Mouse (Mus musculus): Measurements from ENCODE around the gene Tacc2. TPM values are rescaled to one million over a fixed set of nuclear protein-coding genes. Genes with fewer than 3 reads are reported as not detected.

Tacc2 gene
- polyA plus RNA-seq, 1 experiment, result 66.7 TPM

- Histone ChIP-seq H3K27ac (ENCODE audit: insufficient read depth, low read length) (no peak overlapping the region), H3K27me3 (ENCODE audit: control insufficient read depth, insufficient read depth, low read length) (no peaks in the 10 kb centered on the region), H3K4me1 (ENCODE audit: control insufficient read depth, insufficient read depth, low read length) (peaks cover 6% of the 10 kb centered on the region), H3K4me3 (replicated peaks; ENCODE audit: insufficient read depth, low read depth, low read length) (no peak overlapping the region)
- no peak for TF ChIP-seq POLR2A (IDR thresholded peaks at IDR 0.05; ENCODE audit: borderline replicate concordance, insufficient read depth, low read length)
- no peak for TF ChIP-seq CTCF (IDR thresholded peaks at IDR 0.05; ENCODE audit: borderline replicate concordance, insufficient read depth, low read depth, low read length)
- DNase-seq, result no peak
- 54% methylated on average over 6 of the region's 6 CpGs for WGBS
Measured at GRCm38 (mm10) chr7:130732908-130733307, 155.7 kb downstream of the Tacc2 start.

GRCm38 (mm10) chr7:130733423-130733822 is 156.2 kb downstream of the Tacc2 start:
- H3K27ac ChIP-seq (ENCODE audit: insufficient read depth, low read length), result no peak overlapping the region
- 99% methylated on average over 8 of the region's 8 CpGs for WGBS
- TF ChIP-seq POLR2A (IDR thresholded peaks at IDR 0.05; ENCODE audit: borderline replicate concordance, insufficient read depth, low read length) (no peak), CTCF (IDR thresholded peaks at IDR 0.05; ENCODE audit: borderline replicate concordance, insufficient read depth, low read depth, low read length) (no peak)
- no peak overlapping the region for H3K4me3 ChIP-seq (replicated peaks; ENCODE audit: insufficient read depth, low read depth, low read length)
- no peak for DNase-seq
- peaks cover 4% of the 10 kb centered on the region; the same call in 1 of the 2 replicates for H3K4me1 ChIP-seq (ENCODE audit: control insufficient read depth, insufficient read depth, low read length)
- H3K27me3 ChIP-seq (ENCODE audit: control insufficient read depth, insufficient read depth, low read length), result no peaks in the 10 kb centered on the region

- WGBS, result 96% methylated on average over 2 of the region's 2 CpGs
- no peak overlapping the region for H3K27ac ChIP-seq (ENCODE audit: insufficient read depth, low read length)
- DNase-seq, result no peak
- TF ChIP-seq POLR2A (IDR thresholded peaks at IDR 0.05; ENCODE audit: borderline replicate concordance, insufficient read depth, low read length) (no peak), CTCF (IDR thresholded peaks at IDR 0.05; ENCODE audit: borderline replicate concordance, insufficient read depth, low read depth, low read length) (0 out of 2 replicates have a peak, but pooled peaks have one; percentile 16)
- H3K4me1 ChIP-seq (ENCODE audit: control insufficient read depth, insufficient read depth, low read length), result peaks cover 4% of the 10 kb centered on the region; the same call in 1 of the 2 replicates
- no peak overlapping the region for H3K4me3 ChIP-seq (replicated peaks; ENCODE audit: insufficient read depth, low read depth, low read length)
- no peaks in the 10 kb centered on the region for H3K27me3 ChIP-seq (ENCODE audit: control insufficient read depth, insufficient read depth, low read length)
Measured at GRCm38 (mm10) chr7:130734195-130734787, 157.1 kb downstream of the Tacc2 start.

- 79% methylated on average over 4 of the region's 4 CpGs for WGBS
- no peak for DNase-seq
- H3K4me3 ChIP-seq (replicated peaks; ENCODE audit: insufficient read depth, low read depth, low read length), result no peak overlapping the region
- TF ChIP-seq POLR2A (IDR thresholded peaks at IDR 0.05; ENCODE audit: borderline replicate concordance, insufficient read depth, low read length), result no peak
- TF ChIP-seq CTCF (IDR thresholded peaks at IDR 0.05; ENCODE audit: borderline replicate concordance, insufficient read depth, low read depth, low read length), result no peak
- no peak overlapping the region for H3K27ac ChIP-seq (ENCODE audit: insufficient read depth, low read length)
- no peaks in the 10 kb centered on the region for H3K27me3 ChIP-seq (ENCODE audit: control insufficient read depth, insufficient read depth, low read length)
- H3K4me1 ChIP-seq (ENCODE audit: control insufficient read depth, insufficient read depth, low read length), result no peaks in the 10 kb centered on the region; the same call in 1 of the 2 replicates
Measured at GRCm38 (mm10) chr7:130741099-130741498, 163.9 kb downstream of the Tacc2 start.

GRCm38 (mm10) chr7:130743239-130744025 is 166.2 kb downstream of the Tacc2 start:
- Histone ChIP-seq H3K4me1 (ENCODE audit: control insufficient read depth, insufficient read depth, low read length) (no peaks in the 10 kb centered on the region; the same call in 1 of the 2 replicates), H3K4me3 (replicated peaks; ENCODE audit: insufficient read depth, low read depth, low read length) (no peak overlapping the region), H3K27ac (ENCODE audit: insufficient read depth, low read length) (no peak overlapping the region), H3K27me3 (ENCODE audit: control insufficient read depth, insufficient read depth, low read length) (no peaks in the 10 kb centered on the region)
- TF ChIP-seq POLR2A (IDR thresholded peaks at IDR 0.05; ENCODE audit: borderline replicate concordance, insufficient read depth, low read length) (no peak), CTCF (IDR thresholded peaks at IDR 0.05; ENCODE audit: borderline replicate concordance, insufficient read depth, low read depth, low read length) (no peak)
- WGBS, result 85% methylated on average over 9 of the region's 9 CpGs
- no peak for DNase-seq

GRCm38 (mm10) chr7:130749165-130749564 is 171.9 kb downstream of the Tacc2 start:
- 62% methylated on average over 4 of the region's 4 CpGs for WGBS
- TF ChIP-seq CTCF (IDR thresholded peaks at IDR 0.05; ENCODE audit: borderline replicate concordance, insufficient read depth, low read depth, low read length), result no peak
- TF ChIP-seq POLR2A (IDR thresholded peaks at IDR 0.05; ENCODE audit: borderline replicate concordance, insufficient read depth, low read length), result no peak
- Histone ChIP-seq H3K27me3 (ENCODE audit: control insufficient read depth, insufficient read depth, low read length) (no peaks in the 10 kb centered on the region), H3K27ac (ENCODE audit: insufficient read depth, low read length) (no peak overlapping the region), H3K4me3 (replicated peaks; ENCODE audit: insufficient read depth, low read depth, low read length) (no peak overlapping the region), H3K4me1 (ENCODE audit: control insufficient read depth, insufficient read depth, low read length) (peaks cover 7% of the 10 kb centered on the region; the same call in 1 of the 2 replicates)
- DNase-seq, result no peak

GRCm38 (mm10) chr7:130750752-130751490 is 173.7 kb downstream of the Tacc2 start:
- TF ChIP-seq POLR2A (IDR thresholded peaks at IDR 0.05; ENCODE audit: borderline replicate concordance, insufficient read depth, low read length) (no peak), CTCF (IDR thresholded peaks at IDR 0.05; ENCODE audit: borderline replicate concordance, insufficient read depth, low read depth, low read length) (no peak)
- Histone ChIP-seq H3K27me3 (ENCODE audit: control insufficient read depth, insufficient read depth, low read length) (no peaks in the 10 kb centered on the region), H3K4me3 (replicated peaks; ENCODE audit: insufficient read depth, low read depth, low read length) (no peak overlapping the region), H3K4me1 (ENCODE audit: control insufficient read depth, insufficient read depth, low read length) (peaks cover 7% of the 10 kb centered on the region; the same call in 1 of the 2 replicates), H3K27ac (ENCODE audit: insufficient read depth, low read length) (no peak overlapping the region)
- WGBS, result 46% methylated on average over 17 of the region's 17 CpGs
- DNase-seq, result no peak
